Mouse (Mus musculus) liver, embryonic 14.5 days (tissue): ENCODE results near the gene AL732309.1. TPM values are rescaled to one million over a fixed set of nuclear protein-coding genes. Genes with fewer than 3 reads are reported as not detected.

Source experiments
- ATAC-seq: fragments of 200-750 bp; cut with Nextera tagmentation; 2 replicates; pipeline ENCODE4 v1.8.0; 2017; ENCODE audit warnings: moderate number of reproducible peaks, mild to moderate bottlenecking, moderate library complexity; ENCODE audit not compliant: insufficient read depth
- DNase-seq, 3 experiments: peaks; one replicate each; pipeline ENCODE4 v3.0.0-alpha.2; 2012 to 2013; ENCODE audit warnings: low read depth in 3 of 3, low spot score in 3 of 3
- H3K27ac ChIP-seq: fragments of 300-500 bp; sonication (generic); 2 replicates; pipeline ENCODE4 v1.5.1; 2014; ENCODE audit warnings: moderate library complexity, mild to moderate bottlenecking, control low read depth, inconsistent platforms
- H3K27me3 ChIP-seq: fragments of 300-500 bp; sonication (generic); 2 replicates; pipeline ENCODE4 v1.6.1; 2014; ENCODE audit warnings: mild to moderate bottlenecking, low read length, moderate library complexity; ENCODE audit not compliant: control insufficient read depth, insufficient read depth
- H3K36me3 ChIP-seq: fragments of 300-500 bp; sonication (generic); replicated peaks from 2 replicates; pipeline ENCODE4 v1.6.1; 2014; ENCODE audit warnings: low read depth; ENCODE audit not compliant: control insufficient read depth, insufficient read depth
- H3K4me1 ChIP-seq, 2 experiments: fragments of 200-500 bp in 1 of 2; fragments of 300-500 bp in 1 of 2; sonication (generic) in 1 of 2; replicated peaks; 2 replicates each; pipeline ENCODE4 v1.6.1; 2012 to 2014; ENCODE audit warnings: antibody characterized with exemption in 1 of 2, inconsistent platforms in 1 of 2, low read length in 1 of 2; ENCODE audit not compliant: control insufficient read depth in 2 of 2, insufficient read depth in 2 of 2
- H3K4me2 ChIP-seq: fragments of 300-500 bp; sonication (generic); 2 replicates; pipeline ENCODE4 v1.6.1; 2014; ENCODE audit warnings: low read depth, mild to moderate bottlenecking, control low read depth, moderate library complexity
- H3K4me3 ChIP-seq, 2 experiments: fragments of 200-500 bp in 1 of 2; fragments of 300-500 bp in 1 of 2; sonication (generic) in 1 of 2; 2 replicates each; pipeline ENCODE4 v1.5.1; 2012 to 2014; ENCODE audit warnings: low read depth in 2 of 2, low read length in 2 of 2, mild to moderate bottlenecking in 2 of 2, control low read depth in 1 of 2, inconsistent platforms in 1 of 2, moderate library complexity in 1 of 2; ENCODE audit not compliant: insufficient read depth in 1 of 2
- H3K9ac ChIP-seq: fragments of 300-500 bp; sonication (generic); replicated peaks from 2 replicates; pipeline ENCODE4 v1.6.1; 2014; ENCODE audit warnings: mild to moderate bottlenecking, control low read depth, moderate library complexity
- H3K9me3 ChIP-seq: fragments of 300-500 bp; sonication (generic); 2 replicates; pipeline ENCODE4 v1.6.1; 2016; ENCODE audit warnings: low read length, mixed read lengths; ENCODE audit not compliant: control insufficient read depth
- CTCF ChIP-seq: IDR thresholded peaks from 2 replicates; pipeline ENCODE4 v1.5.1; 2016; ENCODE audit warnings: antibody characterized with exemption, low read depth, control low read depth
- EP300 ChIP-seq: IDR thresholded peaks from 2 replicates; pipeline ENCODE4 v1.6.1; 2016; ENCODE audit warnings: antibody characterized with exemption, low read depth
- WGBS: fragments of 180-500 bp; shearing (Covaris S2); extraction: QIAGEN DNeasy Blood & Tissue Kit; methylation state at CpG from one replicate; pipeline ENCODE4 v1.1.7; 2014; ENCODE audit not compliant: insufficient replicate concordance; 5-methylcytosine and 5-hydroxymethylcytosine counted together
- polyA plus RNA-seq, 2 experiments: library from polyadenylated mRNA; depleted of rRNA in 1 of 2; stranded (reverse) in 1 of 2; unstranded in 1 of 2; fragments of >200 nt; fragmentation: Nextera tagmentation in 1 of 2; extraction: Ambion mirVana in 1 of 2; gene quantifications; 2 replicates each; pipeline versions ENCODE4 v1.2.1 to v1.2.3; 2012 to 2014

Gene AL732309.1
- polyA plus RNA-seq, 2 experiments, result 1.4 to 5.4 TPM

GRCm38 (mm10) chr2:25285551-25285950 lies 38.9 kb upstream of the AL732309.1 start:
- Histone ChIP-seq H3K27me3 (peaks cover 23% of the 10 kb centered on the region), H3K4me2 (no peak overlapping the region), H3K9me3 (no peaks in the 10 kb centered on the region), H3K27ac (no peak overlapping the region), H3K36me3 (peaks cover 5% of the 10 kb centered on the region), H3K9ac (no peak overlapping the region), H3K4me3 (no peak overlapping the region), H3K4me1 (peaks cover 0 to 7% of the 10 kb centered on the region in 2 experiments; a peak in 1 of 4 replicates)
- 73% methylated on average over 2 of the region's 2 CpGs for WGBS
- TF ChIP-seq EP300, result no peak
- TF ChIP-seq CTCF, result no peak
- ATAC-seq (no peak), DNase-seq (no peak)

GRCm38 (mm10) chr2:25278928-25279882 lies 32.5 kb upstream of the AL732309.1 start:
- Histone ChIP-seq H3K27me3 (no peaks in the 10 kb centered on the region), H3K9me3 (no peaks in the 10 kb centered on the region), H3K4me1 (no peaks in the 10 kb centered on the region), H3K9ac (no peak overlapping the region), H3K27ac (no peak overlapping the region), H3K4me3 (no peak overlapping the region), H3K4me2 (no peak overlapping the region), H3K36me3 (peaks cover 41% of the 10 kb centered on the region)
- TF ChIP-seq CTCF, result peak; percentile 91
- no peak for TF ChIP-seq EP300
- ATAC-seq (no peak), DNase-seq (peak; percentile 68 to 73 (median 70))
- WGBS, result 53% methylated on average over 13 of the region's 13 CpGs

DNA sequence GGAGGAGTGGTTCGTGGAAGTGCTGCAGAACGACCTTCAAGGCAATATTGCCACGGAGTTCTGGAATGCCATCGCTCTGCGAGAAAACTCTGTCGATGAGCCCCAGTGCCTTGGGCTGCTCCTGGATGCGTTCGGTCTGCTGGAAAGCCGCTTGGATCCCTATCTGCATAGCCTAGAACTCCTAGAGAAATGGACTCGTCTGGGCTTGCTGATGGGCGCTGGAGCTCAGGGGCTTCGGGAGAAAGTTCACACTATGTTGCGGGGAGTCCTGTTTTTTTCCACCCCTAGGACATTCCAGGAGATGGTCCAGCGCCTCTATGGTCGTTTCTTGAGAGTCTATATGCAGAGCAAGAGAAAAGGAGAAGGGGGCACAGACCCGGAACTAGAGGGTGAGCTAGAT lies 26.3 kb upstream of the AL732309.1 start:
- H3K36me3 ChIP-seq, result peaks cover 38% of the 10 kb centered on the region
- no peaks in the 10 kb centered on the region for H3K9me3 ChIP-seq
- peak overlapping the region; percentile 94 for H3K9ac ChIP-seq
- no peak for TF ChIP-seq CTCF
- TF ChIP-seq EP300, result no peak
- DNase-seq (no peak), ATAC-seq (no peak)
- peaks cover 5 to 12% of the 10 kb centered on the region in 2 experiments for H3K4me1 ChIP-seq
- 34% methylated on average over 16 of the region's 16 CpGs for WGBS
- H3K27ac ChIP-seq, result peak overlapping the region; percentile 36; the same call in 1 of the 2 replicates
- H3K27me3 ChIP-seq, result no peaks in the 10 kb centered on the region
- peak overlapping the region; percentile 86 for H3K4me2 ChIP-seq
- peak overlapping the region; percentile 79 to 88 for H3K4me3 ChIP-seq

- H3K4me3 ChIP-seq, result peak overlapping the region; percentile 79 to 88
Observed at GRCm38 (mm10) chr2:25272515-25272914, 25.9 kb upstream of the AL732309.1 start.

More at GRCm38 (mm10) chr2:25272515-25272914, 25.9 kb upstream of the AL732309.1 start:
- TF ChIP-seq CTCF (no peak), EP300 (no peak)
- Histone ChIP-seq H3K4me2 (peak overlapping the region; percentile 86), H3K9me3 (no peaks in the 10 kb centered on the region), H3K36me3 (peaks cover 33% of the 10 kb centered on the region), H3K4me1 (peaks cover 5 to 13% of the 10 kb centered on the region in 2 experiments), H3K27ac (peak overlapping the region; percentile 36), H3K9ac (peak overlapping the region; percentile 94), H3K27me3 (no peaks in the 10 kb centered on the region)
- WGBS, result under 1% methylated on average over 29 of the region's 29 CpGs
- no peak for DNase-seq
- peak; percentile 44 for ATAC-seq
